Mouse (Mus musculus): ENCODE data around the gene Filip1.

DNA sequence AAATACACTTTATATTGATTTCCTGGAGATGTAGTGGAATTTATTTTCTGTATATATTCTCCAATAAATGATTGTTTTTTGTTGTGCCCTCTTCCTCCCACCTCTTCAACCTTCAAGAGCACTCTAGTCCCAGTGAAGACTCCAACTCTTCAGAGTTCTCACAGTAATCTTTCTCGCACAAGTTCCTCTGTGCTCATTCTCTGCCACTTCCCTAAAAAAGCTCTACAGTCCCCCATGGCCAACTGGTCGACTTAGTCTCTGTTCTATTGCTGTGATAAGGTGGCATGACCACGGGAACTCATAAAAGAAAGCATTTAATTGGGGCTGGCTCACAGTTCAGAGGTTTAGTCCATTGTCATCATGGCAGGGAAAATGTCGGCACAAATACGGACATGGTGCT lies 80.1 kb downstream of the Filip1 start:
- no peak for TF ChIP-seq EP300 (IDR thresholded peaks at IDR 0.05; ENCODE audit: low read depth)
- no peak for TF ChIP-seq CTCF (IDR thresholded peaks at IDR 0.05; ENCODE audit: low read depth)
